Mouse (Mus musculus) retina, postnatal 7 days (tissue): ENCODE results near the gene Rxfp2.

Experiments used
- DNase-seq: peaks from one replicate; pipeline ENCODE4 v3.0.0-alpha.2; 2012; ENCODE audit warnings: low read depth, low spot score

The Rxfp2 gene

DNA sequence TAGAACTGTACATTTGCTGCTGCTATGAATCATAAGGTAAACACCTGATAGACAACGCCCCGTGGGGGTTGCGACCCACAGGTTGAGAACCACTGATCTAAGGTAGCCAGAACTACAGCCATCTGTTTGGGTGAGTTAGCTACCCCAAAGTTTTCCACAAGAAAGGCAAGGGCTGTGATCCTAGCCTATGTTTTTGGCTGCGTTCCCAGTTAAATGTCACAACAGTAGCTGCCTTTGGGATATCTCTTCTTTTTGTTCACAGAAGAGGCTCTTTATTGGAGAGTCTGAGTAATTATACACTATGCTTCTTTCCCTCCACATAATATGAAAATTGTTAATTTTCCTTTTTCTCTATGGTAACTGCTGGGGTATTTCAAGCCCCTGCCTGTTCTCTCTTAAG is 96.3 kb downstream of the Rxfp2 start:
- no peak for DNase-seq

DNA sequence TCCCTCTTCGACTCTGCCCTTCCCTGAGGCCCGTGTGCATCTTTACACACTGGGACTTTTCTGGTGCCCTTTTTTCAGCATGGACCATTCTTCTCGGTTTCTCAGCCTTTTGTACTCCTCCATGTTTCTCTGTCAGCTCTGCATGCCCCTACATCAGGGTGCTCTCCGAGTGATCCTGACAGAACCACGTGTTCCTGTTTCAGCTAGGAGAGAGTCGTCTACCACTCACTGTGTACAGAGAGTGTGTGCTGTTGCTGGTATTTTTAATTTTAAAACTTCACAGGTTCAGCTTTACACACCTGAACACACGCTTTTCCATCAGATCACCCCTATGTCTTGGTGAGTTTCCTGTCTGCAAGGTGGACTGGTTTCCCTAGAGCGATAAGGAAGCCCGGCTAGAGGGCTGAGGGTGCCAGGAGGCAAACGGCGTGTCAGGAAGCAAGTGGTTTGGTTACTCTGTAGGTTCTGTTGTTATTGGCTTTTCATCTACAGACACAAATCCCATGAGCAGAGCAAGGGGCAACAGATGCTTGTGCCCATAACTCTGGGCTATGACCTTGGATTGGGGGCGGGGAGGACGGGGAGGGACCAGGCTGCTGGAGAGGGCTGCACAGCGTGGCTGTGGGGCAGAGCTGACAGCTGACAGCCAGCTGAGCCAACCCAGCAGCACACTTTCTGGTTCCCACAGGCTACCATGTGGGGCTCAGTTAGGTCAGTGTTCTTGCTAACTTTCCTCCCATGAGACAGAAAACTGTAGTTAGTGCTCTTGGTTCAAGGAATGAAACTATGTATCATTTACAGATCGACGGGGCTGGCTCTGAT is 97.0 kb downstream of the Rxfp2 start:
- DNase-seq = no peak

DNA sequence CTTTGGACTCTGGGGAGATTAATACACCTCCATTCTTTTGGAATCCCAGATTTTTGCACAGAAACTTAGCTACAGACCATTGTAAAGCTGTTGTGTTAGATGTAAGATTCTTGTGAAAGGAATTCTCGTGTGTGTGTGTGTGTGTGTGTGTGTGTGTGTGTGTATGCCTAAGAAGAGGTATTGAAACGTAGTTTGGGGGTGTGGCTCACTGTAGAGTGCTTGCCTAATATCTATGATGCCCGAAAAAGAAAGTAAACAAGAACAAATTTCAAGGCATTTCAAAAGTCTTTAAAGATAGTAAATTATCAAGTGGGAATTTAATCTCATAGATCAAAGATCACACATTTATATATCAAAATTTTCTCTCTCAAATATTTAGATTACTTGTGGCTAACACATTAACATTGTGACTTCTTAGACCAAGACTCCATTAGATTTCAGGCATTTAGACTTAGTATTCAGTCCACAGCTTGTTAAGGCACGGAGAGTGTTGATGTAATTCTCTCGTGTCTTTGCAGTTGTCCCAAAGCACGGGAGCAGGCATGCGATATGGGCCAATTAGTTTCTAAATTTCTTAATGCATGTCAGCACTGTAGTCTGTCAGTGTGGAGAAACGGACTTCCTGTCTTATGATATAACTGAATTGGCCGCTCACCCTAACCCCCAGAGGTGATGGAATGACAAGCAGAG is 97.9 kb downstream of the Rxfp2 start:
- no peak for DNase-seq

DNA sequence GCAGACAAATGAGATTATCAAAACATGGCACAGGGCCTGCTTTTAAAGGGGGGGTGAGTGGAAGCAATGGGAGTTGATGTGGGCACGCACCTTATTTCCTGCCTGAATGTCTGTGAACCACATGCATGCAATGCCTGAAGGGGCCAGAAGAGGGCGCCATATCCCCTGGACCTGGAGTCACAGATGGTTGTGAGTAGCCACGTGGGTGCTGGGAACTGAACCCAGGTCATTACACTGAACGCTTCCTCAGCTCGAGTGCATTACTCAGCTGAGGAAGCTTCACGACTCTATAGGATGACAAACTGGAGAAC is 98.4 kb downstream of the Rxfp2 start:
- DNase-seq = no peak

DNA sequence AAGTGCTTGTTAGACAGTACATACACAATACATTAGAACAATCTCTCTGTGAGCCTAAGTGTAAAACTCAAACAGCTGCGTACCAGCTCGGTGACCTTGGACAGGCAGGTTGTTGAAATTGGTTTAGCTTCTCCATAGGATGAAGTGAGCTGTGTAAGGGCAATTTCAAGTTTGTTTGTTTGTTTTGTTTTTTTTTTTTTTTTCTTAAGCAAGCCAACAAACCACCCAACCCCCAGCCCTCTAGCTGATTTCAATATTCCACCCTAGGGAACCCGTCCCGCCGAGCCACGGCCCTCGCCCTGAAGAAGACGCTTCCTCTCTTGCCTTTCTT is 99.6 kb downstream of the Rxfp2 start:
- DNase-seq = no peak

DNA sequence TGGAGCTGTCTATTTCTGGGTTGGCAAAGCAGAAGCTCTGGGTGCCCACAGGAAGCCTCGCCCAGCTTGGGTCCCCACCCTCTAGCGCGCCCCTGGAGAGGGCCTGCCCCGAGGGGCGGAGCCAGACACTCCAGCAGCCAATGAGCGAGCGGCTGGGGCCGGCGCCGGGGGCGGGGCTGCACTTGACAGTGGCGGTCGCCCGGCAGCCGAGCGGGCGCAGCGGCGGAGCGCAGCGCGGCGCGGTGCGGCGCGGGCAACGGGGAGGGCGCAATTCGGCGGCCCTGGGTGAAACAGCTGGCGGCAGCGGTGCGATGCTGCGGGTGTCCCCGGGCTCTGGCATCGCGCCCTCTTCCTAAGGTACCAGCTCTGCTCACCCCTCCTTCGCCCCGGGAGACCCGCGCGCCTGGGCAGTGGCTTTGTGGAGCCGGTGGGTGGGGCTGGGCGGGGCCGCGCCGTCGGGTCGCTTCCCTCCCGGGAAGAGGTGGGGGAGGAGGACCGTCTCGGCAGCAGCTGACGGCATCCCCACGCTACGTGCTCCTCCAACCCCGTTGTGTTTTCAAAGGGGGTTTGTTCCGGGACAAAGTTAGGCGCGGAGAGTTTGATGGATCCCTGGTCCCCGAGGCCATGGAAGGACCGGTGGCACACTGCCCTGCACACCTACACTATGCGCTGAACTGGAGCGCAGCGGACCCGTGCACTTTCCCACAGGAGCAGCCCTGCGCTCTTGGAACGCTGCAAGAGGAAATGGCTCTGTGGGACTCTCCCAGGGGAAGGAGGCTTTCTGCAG is 100.2 kb downstream of the Rxfp2 start, which contains the start of gene Fry:
Gene Fry (plus strand): TSS at position 191 of the 787 bp plus-strand sequence.
- peak; percentile 68 for DNase-seq

DNA sequence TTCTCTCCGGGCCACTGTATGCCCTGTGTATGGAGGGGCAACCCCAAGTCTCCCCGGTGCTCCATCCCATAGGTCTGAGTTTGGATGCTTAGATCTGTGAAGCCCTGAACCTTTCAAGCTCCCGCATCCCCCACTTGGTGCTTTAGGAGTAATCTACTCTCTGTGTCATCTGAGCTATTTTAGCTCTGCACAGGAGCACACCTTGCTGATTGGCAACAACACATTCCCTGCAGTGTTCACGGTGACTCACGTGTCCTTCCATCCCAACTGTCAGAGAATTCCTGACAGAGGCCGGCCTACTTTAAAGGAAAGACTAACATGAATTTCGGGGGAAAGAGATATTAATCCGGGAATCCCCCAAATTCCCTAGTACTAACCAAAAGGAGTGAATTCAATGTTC is 102.2 kb downstream of the Rxfp2 start:
- no peak for DNase-seq

DNA sequence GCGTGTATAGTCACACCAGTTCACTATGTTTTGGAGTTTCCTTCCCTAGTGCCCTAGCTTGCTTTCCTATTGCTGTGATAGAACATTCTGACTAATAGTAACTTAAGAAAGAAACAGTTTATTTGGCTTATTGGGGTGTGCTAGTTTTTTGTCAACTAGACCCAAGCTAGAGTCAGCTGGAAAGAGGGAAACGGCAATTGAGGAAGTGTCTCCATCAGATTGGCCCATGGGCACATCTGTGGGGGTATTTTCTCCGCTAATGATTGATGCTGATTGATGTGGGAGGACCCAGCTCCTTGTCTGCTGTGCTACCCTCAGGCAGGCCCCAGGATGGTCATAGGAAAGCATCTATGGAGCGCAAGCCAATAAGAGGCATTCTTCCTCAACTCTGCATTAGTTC is 103.6 kb downstream of the Rxfp2 start:
- DNase-seq = no peak

DNA sequence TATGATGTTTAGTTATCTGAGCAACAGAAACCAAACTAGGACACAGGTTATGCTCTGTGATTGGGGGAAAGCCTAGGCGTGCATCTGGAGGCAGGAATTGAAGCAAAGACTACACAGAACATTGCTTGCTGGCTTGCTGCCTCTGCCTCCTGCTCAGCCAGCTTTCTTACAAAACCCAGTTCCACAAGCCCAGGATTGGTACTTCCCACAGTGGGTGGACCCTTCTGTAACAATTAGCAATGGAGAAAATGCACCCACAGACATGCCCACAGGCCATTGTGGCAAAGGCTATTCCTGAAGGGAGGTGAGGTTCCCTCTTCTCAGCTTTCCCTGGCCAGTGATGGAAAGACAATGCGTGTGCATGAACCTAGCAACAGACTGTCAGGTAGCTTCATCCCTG is 104.1 kb downstream of the Rxfp2 start:
- no peak for DNase-seq

DNA sequence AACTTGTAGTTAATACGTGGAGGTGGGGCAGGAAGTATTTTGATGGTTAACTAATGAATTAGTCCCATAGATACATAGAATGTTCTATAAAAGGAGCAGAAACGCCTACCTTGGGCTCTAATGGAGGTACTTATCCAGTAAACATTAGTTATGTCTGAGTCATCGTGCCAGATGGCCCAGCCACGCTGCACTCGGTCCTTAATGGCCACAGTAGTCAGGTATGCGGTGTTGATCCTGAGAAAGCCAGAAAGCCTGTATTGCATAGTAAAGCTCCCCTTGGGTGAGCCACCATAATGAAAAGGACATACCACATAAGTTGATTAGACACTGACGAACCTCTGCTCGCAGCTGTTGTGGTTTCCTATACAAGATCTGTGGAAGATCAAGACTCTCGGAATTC is 107.4 kb downstream of the Rxfp2 start:
- no peak for DNase-seq

DNA sequence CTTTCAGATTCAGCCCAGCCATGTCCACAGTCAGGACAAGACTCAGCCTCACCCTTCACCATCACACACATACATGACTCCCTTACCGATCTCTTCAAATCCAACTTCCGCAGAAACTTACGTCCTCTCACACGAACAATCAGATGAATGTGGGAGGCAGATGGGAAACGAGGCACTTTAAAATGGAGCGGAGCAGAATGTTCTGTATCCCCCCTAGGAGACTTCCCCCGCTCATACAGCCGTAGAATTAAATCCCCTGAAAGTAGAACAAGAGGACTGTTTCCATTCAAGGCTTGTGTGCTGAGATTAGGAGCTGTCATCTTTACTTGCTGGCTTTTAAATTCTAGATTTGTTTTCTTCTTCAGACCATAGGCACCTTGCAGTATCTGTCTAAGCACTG is 110.0 kb downstream of the Rxfp2 start:
- DNase-seq = no peak

DNA sequence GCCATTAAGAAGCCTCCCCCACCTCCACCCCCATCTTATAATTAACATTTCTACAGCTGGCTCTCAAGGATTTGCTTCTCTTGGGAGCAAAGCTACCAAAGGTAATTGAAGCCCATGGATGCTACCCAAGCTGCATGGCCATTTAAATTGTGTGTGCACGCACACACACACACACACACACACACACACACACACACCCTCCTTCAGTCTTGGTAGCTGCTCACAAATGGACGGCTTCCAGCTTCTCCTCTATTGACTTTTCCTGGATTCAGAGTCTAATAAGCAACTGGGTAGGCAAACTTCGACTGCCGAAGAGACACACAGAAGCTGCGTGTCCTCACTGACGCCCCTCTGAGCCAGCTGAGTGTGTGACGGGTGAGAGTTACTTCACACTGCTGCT is 111.7 kb downstream of the Rxfp2 start:
- DNase-seq = no peak

DNA sequence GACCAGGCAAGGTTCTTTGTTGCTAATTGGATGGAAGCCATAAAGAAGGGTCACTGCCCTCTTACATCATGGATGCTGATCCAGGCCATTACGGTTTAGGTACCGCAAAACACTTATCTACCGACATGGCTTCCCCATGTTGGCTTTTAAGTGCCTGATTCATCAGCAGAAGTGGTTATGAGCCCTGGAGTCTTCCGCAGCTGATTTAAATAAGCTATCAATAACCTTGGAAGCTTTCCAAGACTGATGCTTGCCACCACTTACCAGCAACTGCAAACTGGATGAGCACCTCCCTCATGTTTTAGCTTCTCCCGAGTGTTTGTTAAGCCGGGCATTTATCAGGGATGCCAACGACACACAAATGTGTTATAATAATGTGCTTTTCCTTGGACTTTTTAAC is 112.7 kb downstream of the Rxfp2 start:
- DNase-seq = no peak
